Mouse (Mus musculus): ENCODE measurements around the gene Sycn.
A peak's percentile ranks its signal among the peaks of the same experiment; 100 is the strongest.
"Not testable (repeated sequence)": the region's sequence is repeated elsewhere in the genome, so short reads cannot be mapped to it uniquely, and the experiment has no call there.

The Sycn gene

GRCm38 (mm10) chr7:28540526-28540925, at the start of gene Sycn:
TSS of gene Sycn (plus strand) at chr7:28540885.
- DNase-seq (ENCODE audit: low spot score) = no peak

- DNase-seq (ENCODE audit: low spot score) = no peak
Observed at GRCm38 (mm10) chr7:28490903-28491302, 49.8 kb upstream of the Sycn start.

- no peak for DNase-seq (ENCODE audit: low spot score)
Observed at GRCm38 (mm10) chr7:28492310-28492709, 48.4 kb upstream of the Sycn start.

- DNase-seq (ENCODE audit: low spot score) = no peak
Observed at GRCm38 (mm10) chr7:28495426-28495825, 45.3 kb upstream of the Sycn start.

- no peak for DNase-seq (ENCODE audit: low spot score)
Observed at GRCm38 (mm10) chr7:28505585-28505984, 35.1 kb upstream of the Sycn start.

- DNase-seq (ENCODE audit: low spot score) = not testable (repeated sequence)
Observed at GRCm38 (mm10) chr7:28509121-28509520, 31.6 kb upstream of the Sycn start.

- not testable (repeated sequence) for DNase-seq (ENCODE audit: low spot score)
Observed at GRCm38 (mm10) chr7:28510405-28510974, 30.2 kb upstream of the Sycn start, which contains the start of gene Ifnl2. TSS of gene Ifnl2 (minus strand) at chr7:28510455.

GRCm38 (mm10) chr7:28511441-28511840, 29.2 kb upstream of the Sycn start:
- DNase-seq (ENCODE audit: low spot score) = no peak

GRCm38 (mm10) chr7:28522536-28522935, 18.1 kb upstream of the Sycn start, which contains the start of gene Ifnl3:
TSS of gene Ifnl3 (plus strand) at chr7:28522836.
- not testable (repeated sequence) for DNase-seq (ENCODE audit: low spot score)

GRCm38 (mm10) chr7:28527922-28528719, 12.6 kb upstream of the Sycn start:
- DNase-seq (ENCODE audit: low spot score) = peak; percentile 87

- no peak for DNase-seq (ENCODE audit: low spot score)
Observed at GRCm38 (mm10) chr7:28532005-28532404, 8.7 kb upstream of the Sycn start.

GRCm38 (mm10) chr7:28538886-28539285, 1.8 kb upstream of the Sycn start:
- DNase-seq (ENCODE audit: low spot score) = not testable (repeated sequence)

GRCm38 (mm10) chr7:28544051-28544601, 3.4 kb downstream of the Sycn start:
- DNase-seq (ENCODE audit: low spot score) = no peak

GRCm38 (mm10) chr7:28545048-28545890, 4.6 kb downstream of the Sycn start:
- no peak for DNase-seq (ENCODE audit: low spot score)

GRCm38 (mm10) chr7:28545891-28546210, 5.2 kb downstream of the Sycn start:
- no peak for DNase-seq (ENCODE audit: low spot score)

GRCm38 (mm10) chr7:28546649-28547048, 6.0 kb downstream of the Sycn start:
- DNase-seq (ENCODE audit: low spot score) = no peak

GRCm38 (mm10) chr7:28547154-28547553, 6.5 kb downstream of the Sycn start, which contains the start of gene Nccrp1:
TSS of gene Nccrp1 (minus strand) at chr7:28547254.
- DNase-seq (ENCODE audit: low spot score) = no peak

- no peak for DNase-seq (ENCODE audit: low spot score)
Observed at GRCm38 (mm10) chr7:28547628-28548027, 6.9 kb downstream of the Sycn start.

- DNase-seq (ENCODE audit: low spot score) = peak; percentile 63
Observed at GRCm38 (mm10) chr7:28553076-28553475, 12.4 kb downstream of the Sycn start.

- no peak for DNase-seq (ENCODE audit: low spot score)
Observed at GRCm38 (mm10) chr7:28555939-28556535, 15.4 kb downstream of the Sycn start.

- DNase-seq (ENCODE audit: low spot score) = no peak
Observed at GRCm38 (mm10) chr7:28557069-28557468, 16.4 kb downstream of the Sycn start.

- no peak for DNase-seq (ENCODE audit: low spot score)
Observed at GRCm38 (mm10) chr7:28557708-28558107, 17.0 kb downstream of the Sycn start.

All from urinary bladder, postnatal 14 days (tissue).